Mouse (Mus musculus) granulocyte monocyte progenitor cell, adult 5-6 weeks (primary cell): ENCODE data around the gene Proser3. TPM values are rescaled to one million over a fixed set of nuclear protein-coding genes. Genes with fewer than 3 reads are reported as not detected.
"Not testable (repeated sequence)": the region's sequence is repeated elsewhere in the genome, so short reads cannot be mapped to it uniquely, and the experiment has no call there.

Experiments used
- ATAC-seq: replicated peaks from 2 replicates; pipeline ENCODE4 v1.8.0; 2016; ENCODE audit warnings: mild to moderate bottlenecking, moderate TSS enrichment, inconsistent platforms; ENCODE audit not compliant: poor library complexity, severe bottlenecking
- total RNA-seq, 2 experiments: library from RNA; stranded (forward) in 1 of 2; stranded (reverse) in 1 of 2; fragments of 200-712, 200-1000 nt in 1 of 2; fragments of >200 nt in 1 of 2; fragmentation: Nextera tagmentation in 1 of 2; gene quantifications; 2 replicates each; pipeline ENCODE4 v1.2.3; 2014 to 2017

The Proser3 gene
- total RNA-seq, 2 experiments from 2014 or later: 2.8 to 7.3 TPM

- peak; percentile 47 for ATAC-seq
These were observed 526 bp downstream of the Proser3 start for GRCm38 (mm10) chr7:30551445-30552101.

- ATAC-seq: no peak
These were observed 1.5 kb downstream of the Proser3 start for GRCm38 (mm10) chr7:30550603-30551002.

- ATAC-seq: no peak
These were observed 2.2 kb downstream of the Proser3 start for GRCm38 (mm10) chr7:30549880-30550279.

GRCm38 (mm10) chr7:30544327-30544726 is 7.8 kb downstream of the Proser3 start:
- no peak for ATAC-seq

GRCm38 (mm10) chr7:30540572-30540971 is 11.5 kb downstream of the Proser3 start:
- no peak for ATAC-seq

- ATAC-seq: peak; percentile 90
These were observed 17.2 kb downstream of the Proser3 start, which contains the start of gene Arhgap33 for GRCm38 (mm10) chr7:30534633-30535577. Gene Arhgap33, minus strand, starts transcription at chr7:30535060.

- no peak for ATAC-seq
These were observed 18.0 kb downstream of the Proser3 start for GRCm38 (mm10) chr7:30533941-30534632.

GRCm38 (mm10) chr7:30532931-30533330 is 19.2 kb downstream of the Proser3 start:
- ATAC-seq: no peak

GRCm38 (mm10) chr7:30531291-30531815 is 20.7 kb downstream of the Proser3 start:
- no peak for ATAC-seq

- no peak; the same call in 1 of the 2 replicates for ATAC-seq
These were observed 25.1 kb downstream of the Proser3 start for GRCm38 (mm10) chr7:30526981-30527380.

GRCm38 (mm10) chr7:30526399-30526798 is 25.7 kb downstream of the Proser3 start:
- no peak for ATAC-seq

- ATAC-seq: no peak
These were observed 26.1 kb downstream of the Proser3 start for GRCm38 (mm10) chr7:30525954-30526353.

- no peak for ATAC-seq
These were observed 27.6 kb downstream of the Proser3 start for GRCm38 (mm10) chr7:30524487-30524886.

- no peak for ATAC-seq
These were observed 29.2 kb downstream of the Proser3 start for GRCm38 (mm10) chr7:30522871-30523270.

GRCm38 (mm10) chr7:30520856-30521255 is 31.2 kb downstream of the Proser3 start:
- no peak for ATAC-seq

GRCm38 (mm10) chr7:30520396-30520795 is 31.7 kb downstream of the Proser3 start:
- ATAC-seq: no peak

GRCm38 (mm10) chr7:30518325-30518724 is 33.8 kb downstream of the Proser3 start:
- peak; percentile 14; the same call in 1 of the 2 replicates for ATAC-seq

- ATAC-seq: no peak
These were observed 36.9 kb downstream of the Proser3 start for GRCm38 (mm10) chr7:30515003-30515760.

- ATAC-seq: peak; percentile 40; the same call in 1 of the 2 replicates
These were observed 44.0 kb downstream of the Proser3 start for GRCm38 (mm10) chr7:30508061-30508460.

GRCm38 (mm10) chr7:30501159-30501558 is 50.9 kb downstream of the Proser3 start:
- not testable (repeated sequence) for ATAC-seq
